Mouse (Mus musculus) induced T-regulatory cell, adult 2 months (primary cell): Measurements from ENCODE around the gene Ptpn9.

Experiments
- DNase-seq: peaks from one replicate; pipeline ENCODE4 v3.0.0-alpha.2; 2012; ENCODE audit warnings: low read depth

The Ptpn9 gene

DNA sequence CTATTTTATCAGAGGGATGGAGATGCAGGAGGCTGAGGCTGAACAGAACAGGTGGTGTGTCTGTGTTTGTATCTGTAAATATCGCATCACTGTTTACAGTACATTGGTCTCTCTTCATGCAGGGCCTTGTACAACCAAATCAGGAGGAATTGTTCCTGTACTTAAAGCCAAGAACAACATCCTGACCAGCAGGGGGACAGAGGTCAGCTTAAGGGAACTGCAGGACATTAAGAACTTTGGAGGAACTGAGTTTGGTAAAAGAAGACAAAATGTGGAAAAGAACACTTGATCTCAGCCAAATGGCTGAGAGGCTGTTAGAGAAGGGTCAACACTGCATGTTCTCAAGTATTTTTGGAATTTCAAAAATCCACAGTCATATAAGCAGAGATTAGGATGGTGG, 20.0 kb downstream of the Ptpn9 start:
- DNase-seq: no peak

DNA sequence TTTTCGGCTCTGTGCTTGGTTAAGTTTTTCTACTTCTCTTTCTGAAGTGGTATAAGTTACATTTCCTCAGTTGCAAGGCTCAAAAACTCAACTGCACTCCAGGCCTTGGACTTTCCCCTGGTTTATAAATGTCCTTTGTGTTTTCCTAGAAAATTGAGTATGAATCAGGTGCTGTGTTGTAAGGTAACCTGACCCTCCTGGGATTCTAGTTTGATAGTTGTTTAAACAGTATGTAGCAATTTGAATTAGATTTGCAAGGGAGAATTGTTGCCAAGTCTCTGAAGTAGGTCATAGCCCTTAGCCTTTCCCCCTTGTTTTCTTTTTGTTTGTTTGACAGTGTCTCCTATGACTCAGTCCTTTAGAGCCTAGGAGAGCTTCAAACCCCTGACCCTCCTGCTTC, 22.9 kb downstream of the Ptpn9 start:
- no peak for DNase-seq

DNA sequence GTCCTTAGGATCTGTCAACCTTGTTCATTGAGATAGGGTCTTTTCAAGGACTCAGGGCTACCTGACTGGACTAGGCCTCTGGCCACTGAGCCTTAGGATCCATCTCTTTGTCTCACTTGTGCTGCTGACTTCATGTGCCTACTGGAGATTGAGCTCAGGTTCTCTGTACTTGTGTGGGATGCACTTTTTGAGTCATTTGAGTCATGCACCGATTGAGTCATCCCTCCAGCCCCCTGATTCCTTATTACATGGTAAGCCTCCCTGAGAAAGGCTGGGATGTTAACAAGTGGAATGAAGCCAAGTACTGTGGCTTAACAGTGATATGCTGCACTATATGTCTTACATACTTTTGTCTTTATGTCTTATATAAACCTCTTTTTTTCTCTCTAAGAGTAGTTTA, 37.0 kb downstream of the Ptpn9 start:
- DNase-seq: peak; percentile 12

- DNase-seq: peak; percentile 77
These were observed 61.5 kb downstream of the Ptpn9 start for GRCm38 (mm10) chr9:57056237-57056636.

DNA sequence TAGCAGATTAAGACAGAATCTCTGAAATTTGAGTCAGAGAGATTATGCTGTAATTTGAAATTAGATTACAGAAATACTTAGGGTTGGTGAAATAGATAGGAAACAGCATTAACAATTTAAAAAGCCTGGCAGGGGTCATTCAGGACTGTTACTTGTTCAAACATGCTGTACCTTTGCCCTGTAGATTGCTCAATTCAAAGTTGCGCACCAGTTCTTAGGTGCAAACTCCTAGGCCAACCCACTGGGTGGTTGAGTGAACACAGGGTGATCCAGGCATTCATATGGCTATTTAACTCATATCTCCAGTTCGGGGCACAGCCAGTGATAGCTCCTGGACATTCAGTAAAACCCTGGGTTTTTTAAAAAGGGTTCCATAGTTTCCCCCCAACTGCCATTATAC, 69.4 kb downstream of the Ptpn9 start:
- no peak for DNase-seq

GRCm38 (mm10) chr9:57068266-57068665, 73.5 kb downstream of the Ptpn9 start:
- DNase-seq: no peak

- no peak for DNase-seq
These were observed 75.5 kb downstream of the Ptpn9 start for GRCm38 (mm10) chr9:57070262-57070661.

DNA sequence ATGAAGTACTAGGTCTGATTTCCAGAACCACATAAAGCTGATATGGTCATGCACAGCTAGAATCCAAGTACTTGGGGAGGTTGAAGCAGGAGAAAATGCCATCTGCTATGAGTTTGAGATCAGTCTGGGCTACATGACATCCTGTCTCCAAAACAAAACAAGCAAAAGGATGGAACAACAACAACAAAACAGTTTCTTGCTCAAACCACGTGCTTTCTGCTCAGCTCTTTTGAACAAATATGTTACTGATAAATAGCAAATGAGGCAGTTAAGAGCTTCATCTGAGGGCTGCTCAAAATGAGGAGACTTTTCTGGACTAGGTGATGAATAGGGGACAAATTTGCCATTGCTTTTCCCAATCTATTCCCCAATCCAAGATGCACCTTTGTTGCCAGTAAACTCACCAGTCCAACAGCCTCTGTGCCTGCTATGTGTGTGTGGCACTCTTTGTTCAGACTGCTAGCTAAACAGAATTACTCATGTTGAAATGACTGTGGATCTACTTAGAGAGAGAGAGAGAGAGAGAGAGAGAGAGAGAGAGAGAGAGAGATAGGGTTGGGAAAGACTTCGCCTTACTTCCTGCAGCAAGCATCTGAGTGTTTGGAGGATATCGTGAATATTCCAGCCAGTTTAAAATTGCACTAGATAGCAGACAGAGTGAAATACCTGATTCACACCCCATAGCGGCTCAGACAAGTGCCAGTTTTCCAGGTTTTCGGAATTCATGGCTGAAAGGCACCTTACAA, 76.2 kb downstream of the Ptpn9 start:
- no peak for DNase-seq

DNA sequence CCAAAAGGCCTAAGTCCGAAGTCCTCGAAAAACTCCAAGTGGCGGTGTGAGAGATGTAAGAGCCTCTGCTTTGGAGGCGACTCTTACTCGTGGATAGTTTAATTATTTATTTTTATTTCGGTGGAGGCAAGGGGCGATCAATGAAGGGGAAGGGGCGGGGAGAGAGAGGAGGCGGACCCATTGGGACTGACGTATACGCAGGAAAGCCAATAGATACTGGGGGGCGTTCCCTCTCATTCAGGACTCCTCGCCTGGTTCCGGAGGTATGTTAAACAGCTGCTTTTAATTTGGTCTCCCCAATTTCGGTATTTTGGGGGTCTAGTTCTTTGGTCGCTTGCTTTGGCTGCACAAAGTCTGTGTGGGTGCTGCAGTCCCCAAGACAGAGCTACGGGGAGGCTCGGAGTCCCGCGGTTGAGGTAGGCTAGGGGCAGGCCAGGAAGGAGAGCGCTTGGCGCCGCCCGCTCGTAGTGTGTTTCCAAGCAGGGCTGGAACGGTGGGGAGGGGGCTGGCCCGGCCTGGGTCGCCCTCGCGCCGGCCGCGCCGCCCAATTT, 77.2 kb downstream of the Ptpn9 start, which contains the start of gene Sin3a:
Gene Sin3a (plus strand): TSS at position 240 of the 551 bp plus-strand sequence.
- peak; percentile 94 for DNase-seq

DNA sequence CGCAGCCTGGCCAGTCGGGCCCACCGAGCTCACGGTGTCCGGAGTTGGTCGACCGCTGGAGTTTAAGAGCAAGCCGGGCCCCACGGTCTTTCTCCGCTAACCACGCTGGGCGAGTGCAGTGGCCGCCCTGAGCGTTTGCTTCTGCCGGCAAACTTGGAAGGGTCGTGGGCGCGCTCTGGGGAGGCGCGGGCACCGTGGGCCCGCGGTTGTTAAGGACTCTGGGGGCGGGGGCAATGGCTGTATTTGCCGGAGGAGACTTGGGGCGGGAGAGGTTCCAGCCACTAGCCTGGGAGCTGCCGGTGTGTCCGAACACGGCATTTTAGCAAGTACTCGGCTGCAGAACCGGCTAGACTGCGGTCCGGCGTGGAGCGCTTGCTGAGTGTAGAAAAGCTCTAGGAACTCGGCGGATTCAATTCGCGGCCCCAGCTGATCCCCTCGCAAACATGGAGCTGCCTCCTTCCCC, 77.8 kb downstream of the Ptpn9 start:
- DNase-seq: no peak

- peak; percentile 100 for DNase-seq
These were observed 78.5 kb downstream of the Ptpn9 start for GRCm38 (mm10) chr9:57072989-57073789.

- DNase-seq: no peak
These were observed 79.0 kb downstream of the Ptpn9 start for GRCm38 (mm10) chr9:57073790-57074094.

DNA sequence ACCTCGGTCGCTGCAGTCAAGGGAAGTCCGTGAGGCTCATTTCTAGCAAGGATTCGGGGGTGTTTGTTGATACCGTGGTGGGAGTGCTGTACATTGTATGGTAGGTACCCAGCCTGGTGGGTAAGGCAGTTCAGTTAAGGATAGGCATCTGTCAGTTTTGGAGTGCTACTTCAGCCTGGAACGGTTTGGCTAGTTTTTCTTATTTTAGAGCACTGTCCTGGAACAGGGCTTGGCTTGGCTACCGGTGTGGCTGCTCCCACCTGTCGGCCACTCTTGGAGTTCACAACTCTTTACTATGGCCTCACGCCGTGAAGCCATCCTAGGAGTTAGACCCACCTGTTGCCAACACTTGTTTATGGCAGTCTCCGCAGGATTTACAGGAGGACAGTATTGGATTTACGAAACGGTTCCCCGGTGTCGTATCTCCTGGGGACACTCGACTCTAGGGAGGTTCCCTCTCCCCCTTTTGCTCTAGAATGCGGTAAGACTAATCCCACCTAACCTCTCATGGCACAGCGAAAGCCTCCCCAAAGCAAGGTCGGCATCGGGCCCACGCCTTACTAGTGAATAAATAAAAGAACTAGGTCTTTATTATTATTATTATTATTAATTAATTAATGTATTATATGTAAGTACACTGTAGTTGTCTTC, 79.6 kb downstream of the Ptpn9 start:
- DNase-seq: peak; percentile 71

- peak; percentile 94 for DNase-seq
These were observed 80.3 kb downstream of the Ptpn9 start for GRCm38 (mm10) chr9:57074822-57075603.

DNA sequence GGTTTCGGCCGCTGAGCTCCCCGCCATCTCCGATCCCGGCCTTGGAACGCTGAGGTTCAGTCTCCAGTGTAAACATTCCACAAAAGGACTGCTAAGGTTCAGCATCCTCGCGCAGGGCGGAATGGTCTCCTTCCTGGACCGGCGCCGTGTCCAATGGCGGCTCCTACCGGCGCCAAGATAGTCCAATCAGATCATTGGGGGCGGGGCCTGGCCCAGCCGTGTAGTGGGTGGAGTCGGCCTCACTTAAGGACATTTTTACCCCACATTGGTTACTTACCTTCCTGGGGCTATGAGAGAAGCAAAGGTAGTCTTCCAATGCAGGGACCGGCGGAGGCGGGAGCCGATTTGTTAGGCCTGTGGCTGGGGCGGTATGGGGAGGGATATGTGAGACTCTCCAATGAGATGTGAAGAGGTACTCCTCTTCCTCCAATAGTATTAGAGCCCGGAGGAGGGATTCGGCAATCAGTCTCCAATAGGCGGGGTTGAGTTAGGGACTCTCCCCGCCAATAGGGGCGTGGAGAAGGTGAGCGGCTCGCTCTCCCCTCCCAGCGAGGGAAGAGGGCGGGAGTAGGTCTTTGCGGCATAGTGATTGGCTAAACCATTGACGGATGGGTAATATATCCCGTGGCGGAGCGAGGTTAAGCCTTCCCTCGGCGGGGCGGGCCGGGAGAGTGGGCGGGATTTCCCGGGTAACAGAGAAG, 81.1 kb downstream of the Ptpn9 start:
- peak; percentile 99 for DNase-seq

DNA sequence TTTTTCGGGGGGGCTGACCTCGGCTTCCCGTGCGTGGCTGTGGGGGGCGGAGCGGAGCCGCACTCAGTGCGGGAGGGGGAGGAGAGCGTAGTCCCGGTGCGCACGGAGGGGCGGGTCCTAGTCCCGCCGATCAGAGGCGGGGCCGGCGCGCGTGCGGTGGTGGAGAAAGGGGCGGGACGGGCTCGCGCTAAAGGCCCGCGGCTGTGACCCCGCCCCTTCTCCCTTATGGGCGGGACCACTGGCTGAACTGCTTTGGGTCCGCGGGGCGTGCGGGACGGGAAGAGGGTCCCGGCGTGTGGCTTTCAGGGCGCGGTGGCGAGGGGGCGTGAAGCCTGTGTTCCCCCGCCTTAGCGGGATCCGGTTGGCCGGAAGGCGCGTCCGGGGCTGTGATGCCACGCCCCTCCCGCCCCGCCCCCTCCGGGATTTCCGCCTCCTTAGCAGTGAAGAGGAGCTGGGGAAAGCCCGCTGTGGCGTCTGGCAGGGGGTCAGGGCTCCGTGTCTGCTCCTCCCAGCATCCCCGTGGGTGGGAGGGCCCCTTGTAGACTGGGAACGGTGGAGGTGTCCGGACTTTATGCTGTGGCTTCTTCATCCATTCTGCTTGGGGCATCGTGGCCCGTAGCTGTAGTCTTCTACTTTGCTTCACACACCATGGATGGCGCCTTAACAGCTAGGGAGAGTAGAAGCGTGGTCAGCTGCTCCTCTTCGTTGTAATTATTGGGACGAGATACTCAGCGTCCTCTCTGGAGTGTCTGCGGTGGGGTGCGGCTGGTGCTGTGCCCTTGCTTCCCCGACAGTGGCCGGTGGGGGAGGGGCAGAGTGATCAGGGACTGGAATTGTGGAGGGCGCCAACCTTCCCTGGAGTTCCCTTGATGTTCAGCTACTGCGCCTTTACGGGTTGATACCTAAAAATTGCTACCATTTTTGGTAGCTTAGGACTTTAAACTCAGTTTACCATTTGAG, 82.3 kb downstream of the Ptpn9 start:
- DNase-seq: peak; percentile 96

GRCm38 (mm10) chr9:57082236-57082635, 87.5 kb downstream of the Ptpn9 start:
- no peak for DNase-seq
